Mouse (Mus musculus) stomach, embryonic 16.5 days (tissue): Measurements from ENCODE around the gene Pex3. TPM values are rescaled to one million over a fixed set of nuclear protein-coding genes. Genes with fewer than 3 reads are reported as not detected.
A peak's percentile ranks its signal among the peaks of the same experiment; 100 is the strongest.

Source experiments
- ATAC-seq: fragments of 200-750 bp; cut with Nextera tagmentation; 2 replicates; pipeline ENCODE4 v1.8.0; 2017; ENCODE audit warnings: moderate number of reproducible peaks, moderate TSS enrichment; ENCODE audit not compliant: insufficient read depth, low FRiP score
- H3K27ac ChIP-seq: fragments of 300-500 bp; sonication (generic); 2 replicates; pipeline ENCODE4 v1.5.1; 2014; ENCODE audit warnings: low read length
- H3K27me3 ChIP-seq: fragments of 300-500 bp; sonication (generic); 2 replicates; pipeline ENCODE4 v1.6.1; 2014; ENCODE audit warnings: low read length, control low read depth, mixed read lengths; ENCODE audit not compliant: control insufficient read depth, insufficient read depth
- H3K36me3 ChIP-seq: fragments of 300-500 bp; sonication (generic); 2 replicates; pipeline ENCODE4 v1.6.1; 2014; ENCODE audit warnings: low read length; ENCODE audit not compliant: control insufficient read depth, insufficient read depth
- H3K4me1 ChIP-seq: fragments of 300-500 bp; sonication (generic); 2 replicates; pipeline ENCODE4 v1.6.1; 2014; ENCODE audit warnings: low read length, control low read depth, mixed read lengths; ENCODE audit not compliant: control insufficient read depth, insufficient read depth
- H3K4me2 ChIP-seq: fragments of 300-500 bp; sonication (generic); 2 replicates; pipeline ENCODE4 v1.6.1; 2014; ENCODE audit warnings: low read depth, low read length, mixed read lengths
- H3K4me3 ChIP-seq: fragments of 300-500 bp; sonication (generic); replicated peaks from 2 replicates; pipeline ENCODE4 v1.5.1; 2014; ENCODE audit warnings: mild to moderate bottlenecking, low read length
- H3K9ac ChIP-seq: fragments of 300-500 bp; sonication (generic); 2 replicates; pipeline ENCODE4 v1.6.1; 2014; ENCODE audit warnings: low read length
- H3K9me3 ChIP-seq: fragments of 300-500 bp; sonication (generic); replicated peaks from 2 replicates; pipeline ENCODE4 v1.6.1; 2016; ENCODE audit warnings: low read length, control low read depth; ENCODE audit not compliant: control insufficient read depth
- WGBS: fragments of 180-500 bp; shearing (Covaris S2); extraction: QIAGEN DNeasy Blood & Tissue Kit; methylation state at CpG from one replicate; pipeline ENCODE4 v1.1.7; 2014; 5-methylcytosine and 5-hydroxymethylcytosine counted together
- polyA plus RNA-seq: library from polyadenylated mRNA; unstranded; fragments of >200 nt; fragmentation: Nextera tagmentation; extraction: Ambion mirVana; gene quantifications from 2 replicates; pipeline ENCODE4 v1.2.1, GENCODE M21; 2015

Gene Pex3
- polyA plus RNA-seq, 1 experiment from 2014 or later, result 24.0 TPM

DNA sequence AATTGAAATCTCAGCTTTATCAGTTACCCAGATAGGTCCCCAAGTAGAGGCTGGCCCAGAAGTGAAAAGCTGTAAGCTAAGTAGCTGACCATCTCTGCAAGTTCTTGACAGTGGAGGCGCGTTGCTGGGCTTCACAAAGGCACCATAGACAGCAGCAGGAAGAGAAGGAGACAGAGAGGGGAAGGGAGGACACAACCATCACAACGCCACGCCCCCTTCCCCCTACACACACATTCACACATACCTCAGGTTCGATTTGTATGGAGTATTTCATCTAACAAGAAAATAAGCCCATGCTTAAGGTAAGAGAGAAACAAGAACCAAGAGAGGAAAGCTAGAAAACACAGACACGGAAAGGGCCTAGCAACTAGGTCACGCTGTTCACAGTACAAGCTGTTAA is 77.8 kb downstream of the Pex3 start:
- no peak overlapping the region for H3K4me3 ChIP-seq
- H3K4me2 ChIP-seq, result peak overlapping the region; percentile 98
- 32% methylated on average over 7 of the region's 7 CpGs for WGBS
- H3K36me3 ChIP-seq, result no peaks in the 10 kb centered on the region
- no peaks in the 10 kb centered on the region; the same call in 1 of the 2 replicates for H3K27me3 ChIP-seq
- no peaks in the 10 kb centered on the region for H3K9me3 ChIP-seq
- H3K9ac ChIP-seq, result 0 out of 2 replicates have a peak overlapping the region, but pooled peaks have one; percentile 83
- ATAC-seq, result no peak
- no peak overlapping the region for H3K27ac ChIP-seq
- 0 out of 2 replicates have a peak, but pooled peaks cover 6% of the 10 kb centered on the region for H3K4me1 ChIP-seq

DNA sequence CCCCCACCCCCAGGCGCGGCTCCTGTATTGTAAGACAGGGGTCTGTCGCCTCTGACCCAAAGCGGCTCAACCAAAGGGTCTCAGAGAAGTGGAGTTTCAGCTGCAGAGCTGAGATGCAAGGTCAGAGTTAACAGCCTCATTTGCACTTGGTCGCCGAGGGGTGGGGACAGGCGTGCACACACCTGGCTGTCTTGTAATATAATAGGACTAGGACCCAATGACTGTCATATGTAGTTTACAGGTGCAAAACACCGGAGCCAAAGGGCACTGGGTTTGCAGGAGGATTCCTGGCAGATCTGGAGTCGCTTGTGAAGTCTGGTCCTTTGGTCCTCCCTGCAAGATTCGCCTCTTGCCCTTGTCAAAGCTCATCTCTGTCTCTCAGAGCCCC is 78.4 kb downstream of the Pex3 start:
- Histone ChIP-seq H3K9ac (peak overlapping the region; percentile 83), H3K27ac (0 out of 2 replicates have a peak overlapping the region, but pooled peaks have one; percentile 35), H3K4me1 (0 out of 2 replicates have a peak, but pooled peaks cover 6% of the 10 kb centered on the region), H3K27me3 (no peaks in the 10 kb centered on the region; the same call in 1 of the 2 replicates), H3K36me3 (no peaks in the 10 kb centered on the region), H3K4me2 (peak overlapping the region; percentile 98), H3K9me3 (no peaks in the 10 kb centered on the region), H3K4me3 (peak overlapping the region; percentile 65)
- ATAC-seq, result peak; percentile 42; the same call in 1 of the 2 replicates
- 7% methylated on average over 10 of the region's 10 CpGs for WGBS

Other genes starting within 250 kb of the Pex3 start
- 24.3 and 26.4 TPM in 2 replicates for gene Phactr2, start 78.7 kb downstream of the Pex3 start, polyA plus RNA-seq
- 101 and 105 TPM in 2 replicates for gene Fuca2, start 53.6 kb downstream of the Pex3 start, polyA plus RNA-seq
- gene Adat2, start 248 bp downstream of the Pex3 start, polyA plus RNA-seq, result 3.8 and 4.0 TPM in 2 replicates